Mouse (Mus musculus) midbrain, embryonic 15.5 days (tissue): ENCODE measurements around the gene Calm3. TPM values are rescaled to one million over a fixed set of nuclear protein-coding genes. Genes with fewer than 3 reads are reported as not detected.

Experiments
- ATAC-seq: fragments of 200-750 bp; cut with Nextera tagmentation; replicated peaks from 2 replicates; pipeline ENCODE4 v1.8.0; 2017; ENCODE audit warnings: moderate TSS enrichment
- H3K27ac ChIP-seq: fragments of 300-500 bp; sonication (generic); 2 replicates; pipeline ENCODE4 v1.5.1; 2015; ENCODE audit warnings: mild to moderate bottlenecking, inconsistent platforms
- H3K27me3 ChIP-seq: fragments of 300-500 bp; sonication (generic); replicated peaks from 2 replicates; pipeline ENCODE4 v1.6.1; 2015; ENCODE audit warnings: inconsistent platforms
- H3K36me3 ChIP-seq: fragments of 300-500 bp; sonication (generic); replicated peaks from 2 replicates; pipeline ENCODE4 v1.6.1; 2015; ENCODE audit warnings: inconsistent platforms
- H3K4me1 ChIP-seq: fragments of 300-500 bp; sonication (generic); 2 replicates; pipeline ENCODE4 v1.6.1; 2015; ENCODE audit warnings: inconsistent platforms
- H3K4me2 ChIP-seq: fragments of 300-500 bp; sonication (generic); 2 replicates; pipeline ENCODE4 v1.6.1; 2015; ENCODE audit warnings: inconsistent platforms, mild to moderate bottlenecking, moderate library complexity
- H3K4me3 ChIP-seq: fragments of 300-500 bp; sonication (generic); 2 replicates; pipeline ENCODE4 v1.5.1; 2015; ENCODE audit warnings: mild to moderate bottlenecking, inconsistent platforms
- H3K9ac ChIP-seq: fragments of 300-500 bp; sonication (generic); 2 replicates; pipeline ENCODE4 v1.6.1; 2015; ENCODE audit warnings: mild to moderate bottlenecking, inconsistent platforms
- H3K9me3 ChIP-seq: fragments of 300-500 bp; sonication (generic); 2 replicates; pipeline ENCODE4 v1.6.1; 2016; ENCODE audit warnings: inconsistent platforms
- WGBS: fragments of 180-500 bp; shearing (Covaris S2); methylation state at CpG from one replicate; pipeline ENCODE4 v1.1.7; 2015; ENCODE audit warnings: mixed read lengths; 5-methylcytosine and 5-hydroxymethylcytosine counted together
- polyA plus RNA-seq: library from polyadenylated mRNA; unstranded; fragments of >200 nt; fragmentation: Nextera tagmentation; extraction: Ambion mirVana; gene quantifications from 2 replicates; pipeline ENCODE4 v1.2.1, GENCODE M21; 2015

The Calm3 gene
- polyA plus RNA-seq, 1 experiment from 2014 or later = 370 TPM

GRCm38 (mm10) chr7:16908367-16908766 lies 15.5 kb downstream of the Calm3 start:
- no peak overlapping the region for H3K9ac ChIP-seq
- peaks cover 4% of the 10 kb centered on the region; the same call in 1 of the 2 replicates for H3K4me1 ChIP-seq
- no peaks in the 10 kb centered on the region for H3K9me3 ChIP-seq
- no peak overlapping the region for H3K27ac ChIP-seq
- no peaks in the 10 kb centered on the region for H3K27me3 ChIP-seq
- no peaks in the 10 kb centered on the region for H3K36me3 ChIP-seq
- H3K4me3 ChIP-seq = no peak overlapping the region
- ATAC-seq = no peak
- WGBS = 48% methylated on average over 11 of the region's 11 CpGs
- no peak overlapping the region for H3K4me2 ChIP-seq

- H3K36me3 ChIP-seq = no peaks in the 10 kb centered on the region
- no peak for ATAC-seq
- WGBS = 73% methylated on average over 7 of the region's 7 CpGs
These were observed 16.1 kb downstream of the Calm3 start for GRCm38 (mm10) chr7:16907842-16908241.

GRCm38 (mm10) chr7:16906889-16907559 lies 16.9 kb downstream of the Calm3 start:
- no peak for ATAC-seq
- no peak overlapping the region for H3K27ac ChIP-seq
- peaks cover 4% of the 10 kb centered on the region; the same call in 1 of the 2 replicates for H3K4me1 ChIP-seq
- no peak overlapping the region for H3K4me3 ChIP-seq
- H3K36me3 ChIP-seq = no peaks in the 10 kb centered on the region
- H3K9me3 ChIP-seq = no peaks in the 10 kb centered on the region
- H3K27me3 ChIP-seq = no peaks in the 10 kb centered on the region
- H3K9ac ChIP-seq = no peak overlapping the region
- H3K4me2 ChIP-seq = no peak overlapping the region
- WGBS = 93% methylated on average over 41 of the region's 41 CpGs

More at GRCm38 (mm10) chr7:16907842-16908241, 16.1 kb downstream of the Calm3 start:
- Histone ChIP-seq H3K27ac (no peak overlapping the region), H3K4me1 (peaks cover 4% of the 10 kb centered on the region; the same call in 1 of the 2 replicates), H3K9ac (no peak overlapping the region), H3K27me3 (no peaks in the 10 kb centered on the region), H3K4me3 (no peak overlapping the region), H3K4me2 (no peak overlapping the region), H3K9me3 (no peaks in the 10 kb centered on the region)

- H3K4me2 ChIP-seq = no peak within 1 kb of the TSS
- no peak within 1 kb of the TSS; the same call in 1 of the 2 replicates for H3K9ac ChIP-seq
- no peak for ATAC-seq
- H3K9me3 ChIP-seq = no peaks in the 10 kb centered on the region
- H3K27me3 ChIP-seq = no peaks in the 10 kb centered on the region
- no peak within 1 kb of the TSS for H3K27ac ChIP-seq
- peaks cover 4% of the 10 kb centered on the region; the same call in 1 of the 2 replicates for H3K4me1 ChIP-seq
- WGBS = 13% methylated on average over 6 of the region's 6 CpGs
- H3K36me3 ChIP-seq = no peaks in the 10 kb centered on the region
- H3K4me3 ChIP-seq = no peak within 1 kb of the TSS
These were observed 17.6 kb downstream of the Calm3 start, which contains the start of gene Ptgir for GRCm38 (mm10) chr7:16906281-16906680. TSS of gene Ptgir (plus strand) at chr7:16906490.

GRCm38 (mm10) chr7:16905491-16906021 lies 18.4 kb downstream of the Calm3 start:
- H3K27ac ChIP-seq = no peak overlapping the region
- 70% methylated on average over 9 of the region's 9 CpGs for WGBS
- ATAC-seq = no peak

GRCm38 (mm10) chr7:16904120-16904675 lies 19.7 kb downstream of the Calm3 start:
- H3K36me3 ChIP-seq = no peaks in the 10 kb centered on the region
- no peaks in the 10 kb centered on the region for H3K27me3 ChIP-seq
- no peak overlapping the region for H3K4me2 ChIP-seq
- H3K27ac ChIP-seq = no peak overlapping the region
- peaks cover 14% of the 10 kb centered on the region for H3K4me1 ChIP-seq
- no peak overlapping the region for H3K4me3 ChIP-seq
- no peaks in the 10 kb centered on the region for H3K9me3 ChIP-seq
- ATAC-seq = no peak
- H3K9ac ChIP-seq = no peak overlapping the region
- WGBS = 47% methylated on average over 9 of the region's 10 CpGs

More at GRCm38 (mm10) chr7:16905491-16906021, 18.4 kb downstream of the Calm3 start:
- Histone ChIP-seq H3K9me3 (no peaks in the 10 kb centered on the region), H3K4me2 (no peak overlapping the region), H3K4me1 (peaks cover 9% of the 10 kb centered on the region), H3K27me3 (no peaks in the 10 kb centered on the region), H3K4me3 (no peak overlapping the region), H3K9ac (no peak overlapping the region), H3K36me3 (no peaks in the 10 kb centered on the region)

- Histone ChIP-seq H3K4me3 (no peak overlapping the region), H3K4me1 (peaks cover 14% of the 10 kb centered on the region), H3K9me3 (no peaks in the 10 kb centered on the region), H3K36me3 (no peaks in the 10 kb centered on the region), H3K9ac (no peak overlapping the region), H3K4me2 (no peak overlapping the region), H3K27me3 (no peaks in the 10 kb centered on the region), H3K27ac (no peak overlapping the region)
- WGBS = 64% methylated on average over 2 of the region's 2 CpGs
- ATAC-seq = no peak
These were observed 20.4 kb downstream of the Calm3 start for GRCm38 (mm10) chr7:16903439-16903955.

GRCm38 (mm10) chr7:16900526-16900925 lies 23.4 kb downstream of the Calm3 start:
- no peak overlapping the region for H3K4me2 ChIP-seq
- 19% methylated on average over 5 of the region's 5 CpGs for WGBS
- 0 out of 2 replicates have a peak overlapping the region, but pooled peaks have one; percentile 6 for H3K27ac ChIP-seq
- H3K4me3 ChIP-seq = no peak overlapping the region
- peaks cover 10% of the 10 kb centered on the region for H3K4me1 ChIP-seq
- no peak for ATAC-seq
- no peaks in the 10 kb centered on the region for H3K36me3 ChIP-seq
- H3K9ac ChIP-seq = no peak overlapping the region
- H3K9me3 ChIP-seq = no peaks in the 10 kb centered on the region
- H3K27me3 ChIP-seq = no peaks in the 10 kb centered on the region

GRCm38 (mm10) chr7:16895511-16895910 lies 28.4 kb downstream of the Calm3 start:
- no peaks in the 10 kb centered on the region for H3K36me3 ChIP-seq
- whole genome bisulfite sequencing = 29% methylated on average over 10 of the region's 10 CpGs
- H3K4me2 ChIP-seq = peak overlapping the region; percentile 48
- H3K27me3 ChIP-seq = peaks cover 3% of the 10 kb centered on the region; the same call in 1 of the 2 replicates
- H3K9ac ChIP-seq = no peak overlapping the region
- no peak overlapping the region for H3K27ac ChIP-seq
- ATAC-seq = no peak
- H3K4me1 ChIP-seq = peaks cover 31% of the 10 kb centered on the region
- peak overlapping the region; percentile 22 for H3K4me3 ChIP-seq
- H3K9me3 ChIP-seq = no peaks in the 10 kb centered on the region

- peak overlapping the region; percentile 22 for H3K4me3 ChIP-seq
- no peaks in the 10 kb centered on the region for H3K36me3 ChIP-seq
- peak overlapping the region; percentile 48 for H3K27ac ChIP-seq
- peak overlapping the region; percentile 48 for H3K4me2 ChIP-seq
- H3K4me1 ChIP-seq = peaks cover 27% of the 10 kb centered on the region
- no peaks in the 10 kb centered on the region for H3K9me3 ChIP-seq
- H3K27me3 ChIP-seq = peaks cover 3% of the 10 kb centered on the region; the same call in 1 of the 2 replicates
- H3K9ac ChIP-seq = no peak overlapping the region
- ATAC-seq = peak; percentile 19
- WGBS = 1% methylated on average over 24 of the region's 24 CpGs
These were observed 28.9 kb downstream of the Calm3 start for GRCm38 (mm10) chr7:16895000-16895399.

- peak overlapping the region; percentile 48 for H3K4me2 ChIP-seq
- no peaks in the 10 kb centered on the region for H3K9me3 ChIP-seq
- H3K36me3 ChIP-seq = no peaks in the 10 kb centered on the region
- H3K27me3 ChIP-seq = peaks cover 3% of the 10 kb centered on the region; the same call in 1 of the 2 replicates
- H3K27ac ChIP-seq = peak overlapping the region; percentile 48
- H3K4me3 ChIP-seq = peak overlapping the region; percentile 22; the same call in 1 of the 2 replicates
- peaks cover 27% of the 10 kb centered on the region for H3K4me1 ChIP-seq
- 4% methylated on average over 4 of the region's 4 CpGs for WGBS
- peak; percentile 62 for ATAC-seq
- no peak overlapping the region; the same call in 1 of the 2 replicates for H3K9ac ChIP-seq
These were observed 29.6 kb downstream of the Calm3 start for GRCm38 (mm10) chr7:16894279-16894678.

- Histone ChIP-seq H3K27me3 (peaks cover 3% of the 10 kb centered on the region; the same call in 1 of the 2 replicates), H3K4me1 (peaks cover 27% of the 10 kb centered on the region), H3K27ac (peak overlapping the region; percentile 48), H3K4me2 (peak overlapping the region; percentile 48; the same call in 1 of the 2 replicates), H3K9ac (no peak overlapping the region), H3K4me3 (no peak overlapping the region), H3K36me3 (no peaks in the 10 kb centered on the region), H3K9me3 (no peaks in the 10 kb centered on the region)
- WGBS = 1% methylated on average over 6 of the region's 6 CpGs
- no peak for ATAC-seq
These were observed 30.3 kb downstream of the Calm3 start for GRCm38 (mm10) chr7:16893612-16894011.
